Mouse (Mus musculus): ENCODE results near the gene Nkx1-2.
A peak's percentile ranks its signal among the peaks of the same experiment; 100 is the strongest.

Gene Nkx1-2

GRCm38 (mm10) chr7:132581441-132581840 lies 18.0 kb downstream of the Nkx1-2 start:
- H3K4me3 ChIP-seq (replicated peaks; ENCODE audit: low read length): no peak overlapping the region
- peaks cover 16% of the 10 kb centered on the region for H3K4me1 ChIP-seq (replicated peaks; ENCODE audit: low read depth, low read length)
- H3K27me3 ChIP-seq (ENCODE audit: insufficient read depth, low read length): peaks cover 54% of the 10 kb centered on the region
- H3K36me3 ChIP-seq (ENCODE audit: insufficient read depth, low read length): no peaks in the 10 kb centered on the region
- TF ChIP-seq POU5F1 (IDR thresholded peaks at IDR 0.05; ENCODE audit: borderline replicate concordance, low read length) (no peak), CTCF (conservative IDR thresholded peaks at IDR 0.05; ENCODE audit: low read length) (no peak), NANOG (IDR thresholded peaks at IDR 0.05; ENCODE audit: borderline replicate concordance, low read length) (no peak)
- H3K9me3 ChIP-seq (ENCODE audit: low read length): no peaks in the 10 kb centered on the region

GRCm38 (mm10) chr7:132580511-132580910 lies 18.9 kb downstream of the Nkx1-2 start:
- TF ChIP-seq NANOG (IDR thresholded peaks at IDR 0.05; ENCODE audit: borderline replicate concordance, low read length): no peak
- TF ChIP-seq CTCF (conservative IDR thresholded peaks at IDR 0.05; ENCODE audit: low read length): no peak
- TF ChIP-seq POU5F1 (IDR thresholded peaks at IDR 0.05; ENCODE audit: borderline replicate concordance, low read length): no peak
- peaks cover 54% of the 10 kb centered on the region for H3K27me3 ChIP-seq (ENCODE audit: insufficient read depth, low read length)
- H3K36me3 ChIP-seq (ENCODE audit: insufficient read depth, low read length): no peaks in the 10 kb centered on the region
- H3K4me3 ChIP-seq (replicated peaks; ENCODE audit: low read length): no peak overlapping the region
- no peaks in the 10 kb centered on the region for H3K9me3 ChIP-seq (ENCODE audit: low read length)
- H3K4me1 ChIP-seq (replicated peaks; ENCODE audit: low read depth, low read length): peaks cover 16% of the 10 kb centered on the region

- H3K4me1 ChIP-seq (replicated peaks; ENCODE audit: low read depth, low read length): peaks cover 20% of the 10 kb centered on the region
- H3K4me3 ChIP-seq (replicated peaks; ENCODE audit: low read length): peak overlapping the region; percentile 90; the same call in 1 of the 2 replicates
- no peaks in the 10 kb centered on the region for H3K36me3 ChIP-seq (ENCODE audit: insufficient read depth, low read length)
- no peaks in the 10 kb centered on the region for H3K9me3 ChIP-seq (ENCODE audit: low read length)
- TF ChIP-seq POU5F1 (IDR thresholded peaks at IDR 0.05; ENCODE audit: borderline replicate concordance, low read length): no peak
- no peak for TF ChIP-seq NANOG (IDR thresholded peaks at IDR 0.05; ENCODE audit: borderline replicate concordance, low read length)
- TF ChIP-seq CTCF (conservative IDR thresholded peaks at IDR 0.05; ENCODE audit: low read length): no peak
- H3K27me3 ChIP-seq (ENCODE audit: insufficient read depth, low read length): peaks cover 43% of the 10 kb centered on the region
Measured at GRCm38 (mm10) chr7:132576891-132577290, 22.5 kb downstream of the Nkx1-2 start.

GRCm38 (mm10) chr7:132576116-132576650 lies 23.3 kb downstream of the Nkx1-2 start, which contains the start of gene Oat:
Gene Oat, minus strand, starts transcription at chr7:132576398.
- Histone ChIP-seq H3K36me3 (ENCODE audit: insufficient read depth, low read length) (no peaks in the 10 kb centered on the region), H3K4me3 (replicated peaks; ENCODE audit: low read length) (peak within 1 kb of the TSS; percentile 90), H3K9me3 (ENCODE audit: low read length) (no peaks in the 10 kb centered on the region), H3K4me1 (replicated peaks; ENCODE audit: low read depth, low read length) (peaks cover 20% of the 10 kb centered on the region), H3K27me3 (ENCODE audit: insufficient read depth, low read length) (peaks cover 43% of the 10 kb centered on the region)
- TF ChIP-seq NANOG (IDR thresholded peaks at IDR 0.05; ENCODE audit: borderline replicate concordance, low read length) (no peak), POU5F1 (IDR thresholded peaks at IDR 0.05; ENCODE audit: borderline replicate concordance, low read length) (no peak), CTCF (conservative IDR thresholded peaks at IDR 0.05; ENCODE audit: low read length) (no peak)

GRCm38 (mm10) chr7:132575623-132576022 lies 23.8 kb downstream of the Nkx1-2 start:
- TF ChIP-seq POU5F1 (IDR thresholded peaks at IDR 0.05; ENCODE audit: borderline replicate concordance, low read length) (no peak), CTCF (conservative IDR thresholded peaks at IDR 0.05; ENCODE audit: low read length) (0 out of 2 replicates have a peak, but pooled peaks have one; percentile 4)

GRCm38 (mm10) chr7:132574646-132575045 lies 24.8 kb downstream of the Nkx1-2 start:
- Histone ChIP-seq H3K4me3 (replicated peaks; ENCODE audit: low read length) (no peak overlapping the region), H3K9me3 (ENCODE audit: low read length) (no peaks in the 10 kb centered on the region), H3K27me3 (ENCODE audit: insufficient read depth, low read length) (peaks cover 28% of the 10 kb centered on the region), H3K36me3 (ENCODE audit: insufficient read depth, low read length) (peaks cover 1% of the 10 kb centered on the region; the same call in 1 of the 2 replicates), H3K4me1 (replicated peaks; ENCODE audit: low read depth, low read length) (peaks cover 13% of the 10 kb centered on the region)
- TF ChIP-seq CTCF (conservative IDR thresholded peaks at IDR 0.05; ENCODE audit: low read length) (no peak), POU5F1 (IDR thresholded peaks at IDR 0.05; ENCODE audit: borderline replicate concordance, low read length) (no peak), NANOG (IDR thresholded peaks at IDR 0.05; ENCODE audit: borderline replicate concordance, low read length) (no peak)

More at GRCm38 (mm10) chr7:132575623-132576022, 23.8 kb downstream of the Nkx1-2 start:
- H3K27me3 ChIP-seq (ENCODE audit: insufficient read depth, low read length): peaks cover 38% of the 10 kb centered on the region
- H3K9me3 ChIP-seq (ENCODE audit: low read length): no peaks in the 10 kb centered on the region
- H3K4me3 ChIP-seq (replicated peaks; ENCODE audit: low read length): peak overlapping the region; percentile 90
- H3K4me1 ChIP-seq (replicated peaks; ENCODE audit: low read depth, low read length): peaks cover 20% of the 10 kb centered on the region
- no peaks in the 10 kb centered on the region for H3K36me3 ChIP-seq (ENCODE audit: insufficient read depth, low read length)

- peaks cover 6% of the 10 kb centered on the region; the same call in 1 of the 2 replicates for H3K36me3 ChIP-seq (ENCODE audit: insufficient read depth, low read length)
- peaks cover 17% of the 10 kb centered on the region for H3K27me3 ChIP-seq (ENCODE audit: insufficient read depth, low read length)
- TF ChIP-seq CTCF (conservative IDR thresholded peaks at IDR 0.05; ENCODE audit: low read length) (no peak), NANOG (IDR thresholded peaks at IDR 0.05; ENCODE audit: borderline replicate concordance, low read length) (no peak), POU5F1 (IDR thresholded peaks at IDR 0.05; ENCODE audit: borderline replicate concordance, low read length) (no peak)
- H3K9me3 ChIP-seq (ENCODE audit: low read length): no peaks in the 10 kb centered on the region
- H3K4me1 ChIP-seq (replicated peaks; ENCODE audit: low read depth, low read length): peaks cover 13% of the 10 kb centered on the region
- H3K4me3 ChIP-seq (replicated peaks; ENCODE audit: low read length): no peak overlapping the region
Measured at GRCm38 (mm10) chr7:132573205-132573604, 26.2 kb downstream of the Nkx1-2 start.

- Histone ChIP-seq H3K9me3 (ENCODE audit: low read length) (no peaks in the 10 kb centered on the region), H3K4me3 (replicated peaks; ENCODE audit: low read length) (no peak overlapping the region), H3K4me1 (replicated peaks; ENCODE audit: low read depth, low read length) (peaks cover 13% of the 10 kb centered on the region), H3K36me3 (ENCODE audit: insufficient read depth, low read length) (peaks cover 6% of the 10 kb centered on the region; the same call in 1 of the 2 replicates), H3K27me3 (ENCODE audit: insufficient read depth, low read length) (peaks cover 13% of the 10 kb centered on the region)
- TF ChIP-seq POU5F1 (IDR thresholded peaks at IDR 0.05; ENCODE audit: borderline replicate concordance, low read length) (no peak), CTCF (conservative IDR thresholded peaks at IDR 0.05; ENCODE audit: low read length) (no peak)
Measured at GRCm38 (mm10) chr7:132572738-132573137, 26.7 kb downstream of the Nkx1-2 start.

- TF ChIP-seq POU5F1 (IDR thresholded peaks at IDR 0.05; ENCODE audit: borderline replicate concordance, low read length) (no peak), NANOG (IDR thresholded peaks at IDR 0.05; ENCODE audit: borderline replicate concordance, low read length) (no peak), CTCF (conservative IDR thresholded peaks at IDR 0.05; ENCODE audit: low read length) (no peak)
- no peak overlapping the region for H3K4me3 ChIP-seq (replicated peaks; ENCODE audit: low read length)
Measured at GRCm38 (mm10) chr7:132571481-132571880, 28.0 kb downstream of the Nkx1-2 start.

More at GRCm38 (mm10) chr7:132571481-132571880, 28.0 kb downstream of the Nkx1-2 start:
- Histone ChIP-seq H3K36me3 (ENCODE audit: insufficient read depth, low read length) (peaks cover 10% of the 10 kb centered on the region), H3K9me3 (ENCODE audit: low read length) (no peaks in the 10 kb centered on the region), H3K4me1 (replicated peaks; ENCODE audit: low read depth, low read length) (peaks cover 8% of the 10 kb centered on the region), H3K27me3 (ENCODE audit: insufficient read depth, low read length) (peaks cover 3% of the 10 kb centered on the region; the same call in 1 of the 2 replicates)
